Mouse (Mus musculus): ENCODE data around the gene Cpa1. TPM values are rescaled to one million over a fixed set of nuclear protein-coding genes. Genes with fewer than 3 reads are reported as not detected.
A peak's percentile ranks its signal among the peaks of the same experiment; 100 is the strongest.

The Cpa1 gene
- polyA plus RNA-seq, 1 experiment: not detected

DNA sequence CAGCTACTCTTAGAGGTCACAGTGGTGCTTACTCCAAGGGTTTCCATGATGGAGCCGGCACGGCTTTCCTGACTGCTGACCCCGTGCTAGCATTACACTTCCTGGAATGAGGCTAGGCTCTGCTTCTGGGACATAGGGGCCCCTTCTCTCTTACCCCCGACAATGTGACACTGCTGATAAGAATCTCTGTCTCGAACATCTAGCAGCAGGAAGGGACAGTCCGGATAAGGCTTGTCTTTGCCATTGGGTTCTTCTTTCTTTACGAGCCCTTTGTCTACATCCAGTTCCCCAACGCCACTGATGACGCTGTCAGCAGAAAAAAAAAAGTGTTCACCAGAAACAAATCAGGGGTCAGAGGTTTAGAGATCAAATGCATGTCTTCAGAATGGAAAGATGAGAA is 19.6 kb downstream of the Cpa1 start:
- TF ChIP-seq CTCF (IDR thresholded peaks at IDR 0.05; ENCODE audit: extremely low read depth, insufficient read depth, low read length) (no peak), POLR2A (IDR thresholded peaks at IDR 0.05; ENCODE audit: extremely low read depth, insufficient read depth, low read length) (no peak)
- Histone ChIP-seq H3K4me3 (ENCODE audit: insufficient read depth, low read length) (no peak overlapping the region), H3K4me1 (ENCODE audit: control insufficient read depth, insufficient read depth, low read length) (peaks cover 3% of the 10 kb centered on the region), H3K27ac (ENCODE audit: insufficient read depth, low read length) (no peak overlapping the region)

DNA sequence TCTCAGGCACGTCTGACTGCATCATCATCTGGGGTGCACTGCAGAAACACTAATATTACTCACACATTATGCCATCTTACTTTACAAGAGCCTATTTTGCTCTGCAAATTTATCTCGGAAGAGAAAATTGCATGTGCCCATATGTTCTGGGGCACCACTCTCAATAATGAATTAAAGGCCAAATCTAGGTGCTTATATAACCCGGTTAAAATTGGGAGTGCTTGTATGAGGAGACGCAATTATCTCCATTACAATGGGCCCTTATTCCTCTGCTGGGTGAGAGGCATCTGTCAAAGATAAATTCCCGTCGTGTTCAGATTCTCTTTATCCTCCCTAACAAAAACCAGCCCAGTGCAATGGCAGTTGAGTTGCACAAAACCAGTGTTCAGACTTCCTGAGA is 25.8 kb downstream of the Cpa1 start:
- Histone ChIP-seq H3K27ac (ENCODE audit: insufficient read depth, low read length) (no peak overlapping the region), H3K4me1 (ENCODE audit: control insufficient read depth, insufficient read depth, low read length) (no peaks in the 10 kb centered on the region), H3K4me3 (ENCODE audit: insufficient read depth, low read length) (no peak overlapping the region)
- no peak for TF ChIP-seq POLR2A (IDR thresholded peaks at IDR 0.05; ENCODE audit: extremely low read depth, insufficient read depth, low read length)
- no peak for TF ChIP-seq CTCF (IDR thresholded peaks at IDR 0.05; ENCODE audit: extremely low read depth, insufficient read depth, low read length)

DNA sequence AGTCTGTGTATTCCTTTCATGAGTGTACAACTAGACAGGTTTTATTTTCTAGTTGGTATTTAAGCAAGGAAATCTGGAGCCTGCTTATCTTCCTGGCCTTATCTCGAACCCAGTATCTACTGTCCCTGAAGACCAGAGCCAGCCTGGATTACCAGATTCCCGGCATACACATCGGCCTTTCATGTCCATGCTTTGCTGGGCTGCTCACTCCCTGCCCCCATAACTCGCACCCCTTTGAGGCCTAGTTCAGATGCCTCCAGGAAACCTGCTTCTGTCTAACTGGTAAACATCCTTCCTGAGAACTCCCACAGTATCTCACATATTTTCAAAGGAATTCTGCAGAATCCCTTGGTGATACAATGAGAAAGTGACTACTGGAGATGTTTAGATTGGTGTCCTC is 26.3 kb downstream of the Cpa1 start:
- TF ChIP-seq CTCF (IDR thresholded peaks at IDR 0.05; ENCODE audit: extremely low read depth, insufficient read depth, low read length) (no peak), POLR2A (IDR thresholded peaks at IDR 0.05; ENCODE audit: extremely low read depth, insufficient read depth, low read length) (no peak)
- no peaks in the 10 kb centered on the region for H3K4me1 ChIP-seq (ENCODE audit: control insufficient read depth, insufficient read depth, low read length)
- no peak overlapping the region for H3K27ac ChIP-seq (ENCODE audit: insufficient read depth, low read length)
- H3K4me3 ChIP-seq (ENCODE audit: insufficient read depth, low read length): no peak overlapping the region

DNA sequence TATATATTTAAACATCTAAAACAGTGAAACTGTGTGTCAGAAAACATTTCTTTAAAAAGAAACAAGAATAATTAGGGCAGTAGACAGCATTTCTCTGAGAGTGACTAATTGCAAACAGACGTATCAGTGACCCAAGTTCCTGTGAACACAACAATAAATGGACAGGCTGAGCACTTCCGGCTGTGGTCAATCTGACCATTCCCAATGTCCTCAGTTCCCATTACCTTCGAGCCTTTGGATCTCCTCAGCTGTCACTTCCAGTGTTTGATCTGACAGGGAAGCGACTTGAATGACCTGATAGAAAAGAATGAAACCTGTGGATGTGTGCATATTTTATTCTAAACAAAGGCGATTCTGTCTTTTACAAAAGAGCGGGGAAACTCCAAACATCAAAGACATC is 27.0 kb downstream of the Cpa1 start:
- no peak overlapping the region for H3K27ac ChIP-seq (ENCODE audit: insufficient read depth, low read length)
- H3K4me3 ChIP-seq (ENCODE audit: insufficient read depth, low read length): no peak overlapping the region
- TF ChIP-seq POLR2A (IDR thresholded peaks at IDR 0.05; ENCODE audit: extremely low read depth, insufficient read depth, low read length): no peak
- no peak for TF ChIP-seq CTCF (IDR thresholded peaks at IDR 0.05; ENCODE audit: extremely low read depth, insufficient read depth, low read length)
- no peaks in the 10 kb centered on the region for H3K4me1 ChIP-seq (ENCODE audit: control insufficient read depth, insufficient read depth, low read length)

DNA sequence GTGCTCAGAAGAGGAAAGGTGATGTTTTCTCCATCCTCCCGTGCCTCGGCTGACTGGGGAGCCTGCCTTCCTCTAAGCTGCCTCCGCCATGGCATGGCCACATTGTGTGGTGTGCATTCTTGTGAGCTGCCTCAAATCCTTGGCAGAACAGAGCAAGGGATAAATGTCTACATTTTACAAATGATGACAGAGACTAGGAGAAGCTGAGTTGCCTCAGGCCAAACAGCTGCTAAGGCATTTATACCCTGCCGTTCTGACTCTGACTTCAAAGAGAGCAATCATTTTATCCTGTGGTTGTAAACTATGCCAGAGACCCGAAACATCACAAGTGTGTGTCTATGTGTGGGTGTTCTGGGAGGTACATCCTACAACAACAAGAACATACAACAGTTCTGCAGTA is 28.6 kb downstream of the Cpa1 start:
- Histone ChIP-seq H3K27ac (ENCODE audit: insufficient read depth, low read length) (no peak overlapping the region), H3K4me1 (ENCODE audit: control insufficient read depth, insufficient read depth, low read length) (no peaks in the 10 kb centered on the region; the same call in 1 of the 2 replicates), H3K4me3 (ENCODE audit: insufficient read depth, low read length) (no peak overlapping the region)
- no peak for TF ChIP-seq POLR2A (IDR thresholded peaks at IDR 0.05; ENCODE audit: extremely low read depth, insufficient read depth, low read length)
- no peak for TF ChIP-seq CTCF (IDR thresholded peaks at IDR 0.05; ENCODE audit: extremely low read depth, insufficient read depth, low read length)

- Histone ChIP-seq H3K4me1 (ENCODE audit: control insufficient read depth, insufficient read depth, low read length) (peaks cover 7% of the 10 kb centered on the region), H3K4me3 (ENCODE audit: insufficient read depth, low read length) (no peak overlapping the region), H3K27ac (ENCODE audit: insufficient read depth, low read length) (no peak overlapping the region)
- TF ChIP-seq CTCF (IDR thresholded peaks at IDR 0.05; ENCODE audit: extremely low read depth, insufficient read depth, low read length) (no peak), POLR2A (IDR thresholded peaks at IDR 0.05; ENCODE audit: extremely low read depth, insufficient read depth, low read length) (no peak)
Measured at GRCm38 (mm10) chr6:30671696-30672095, 32.7 kb downstream of the Cpa1 start.

- H3K4me1 ChIP-seq (ENCODE audit: control insufficient read depth, insufficient read depth, low read length): peaks cover 7% of the 10 kb centered on the region
- no peak for TF ChIP-seq CTCF (IDR thresholded peaks at IDR 0.05; ENCODE audit: extremely low read depth, insufficient read depth, low read length)
- TF ChIP-seq POLR2A (IDR thresholded peaks at IDR 0.05; ENCODE audit: extremely low read depth, insufficient read depth, low read length): no peak
- H3K27ac ChIP-seq (ENCODE audit: insufficient read depth, low read length): no peak overlapping the region
- no peak overlapping the region for H3K4me3 ChIP-seq (ENCODE audit: insufficient read depth, low read length)
Measured at GRCm38 (mm10) chr6:30673764-30674561, 34.9 kb downstream of the Cpa1 start.

DNA sequence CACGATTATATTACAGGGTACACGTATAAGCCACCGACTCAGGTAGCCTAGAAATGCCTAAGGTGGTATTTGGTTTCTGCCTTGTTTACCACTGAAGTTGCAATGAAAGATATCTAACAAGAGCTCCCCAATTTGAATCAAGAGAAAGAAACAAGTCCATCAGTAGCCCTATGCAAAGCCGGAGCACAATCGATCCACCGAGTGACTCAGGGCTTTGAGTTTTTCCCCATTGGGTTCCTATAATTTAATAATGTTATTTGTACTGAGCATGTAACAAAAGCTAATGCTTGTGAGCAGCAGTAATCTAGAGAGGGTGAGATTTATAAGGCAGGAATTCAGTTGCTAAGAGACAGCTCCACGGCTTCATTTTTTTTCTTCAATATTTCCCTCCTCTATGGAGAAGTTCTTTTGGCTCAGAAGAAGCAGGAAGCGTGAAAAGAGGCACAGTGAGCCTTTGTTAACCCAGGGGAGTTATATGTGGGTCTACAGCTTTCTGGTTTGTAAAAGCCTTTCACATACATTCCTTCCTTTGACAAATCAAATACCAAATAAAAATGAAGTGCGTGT is 35.8 kb downstream of the Cpa1 start:
- H3K4me1 ChIP-seq (ENCODE audit: control insufficient read depth, insufficient read depth, low read length): peaks cover 7% of the 10 kb centered on the region
- H3K27ac ChIP-seq (ENCODE audit: insufficient read depth, low read length): no peak overlapping the region
- no peak for TF ChIP-seq CTCF (IDR thresholded peaks at IDR 0.05; ENCODE audit: extremely low read depth, insufficient read depth, low read length)
- 0 out of 2 replicates have a peak, but pooled peaks have one; percentile 13 for TF ChIP-seq POLR2A (IDR thresholded peaks at IDR 0.05; ENCODE audit: extremely low read depth, insufficient read depth, low read length)
- no peak overlapping the region for H3K4me3 ChIP-seq (ENCODE audit: insufficient read depth, low read length)

DNA sequence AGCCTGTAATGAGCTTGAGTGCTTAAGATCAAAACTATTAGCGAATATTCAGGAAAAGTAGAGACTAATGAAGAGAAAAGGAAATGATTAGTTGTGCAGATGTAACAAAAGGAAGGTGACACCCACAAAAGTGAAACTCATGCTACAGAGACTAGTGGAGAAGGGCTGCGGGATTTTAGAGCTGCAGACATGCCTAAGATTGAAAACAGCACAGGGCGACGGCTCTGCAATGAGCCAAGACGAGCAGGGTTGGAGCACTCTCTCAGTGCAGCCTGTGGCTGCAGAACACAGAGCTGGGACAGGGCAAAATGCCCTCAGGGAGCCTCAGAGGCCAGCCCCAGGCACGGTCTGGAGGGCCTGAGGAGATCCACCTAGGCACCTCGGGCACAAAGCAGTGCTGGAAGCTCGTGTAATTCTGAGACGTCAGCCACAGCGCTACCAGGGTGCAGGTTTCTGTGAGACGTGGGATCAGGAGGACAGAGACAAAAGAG is 36.3 kb downstream of the Cpa1 start:
- Histone ChIP-seq H3K27ac (ENCODE audit: insufficient read depth, low read length) (peak overlapping the region; percentile 10; the same call in 1 of the 2 replicates), H3K4me3 (ENCODE audit: insufficient read depth, low read length) (no peak overlapping the region), H3K4me1 (ENCODE audit: control insufficient read depth, insufficient read depth, low read length) (peaks cover 7% of the 10 kb centered on the region)
- TF ChIP-seq POLR2A (IDR thresholded peaks at IDR 0.05; ENCODE audit: extremely low read depth, insufficient read depth, low read length): 0 out of 2 replicates have a peak, but pooled peaks have one; percentile 13
- TF ChIP-seq CTCF (IDR thresholded peaks at IDR 0.05; ENCODE audit: extremely low read depth, insufficient read depth, low read length): no peak

GRCm38 (mm10) chr6:30676506-30676905 is 37.5 kb downstream of the Cpa1 start:
- H3K4me3 ChIP-seq (ENCODE audit: insufficient read depth, low read length): no peak overlapping the region
- H3K27ac ChIP-seq (ENCODE audit: insufficient read depth, low read length): no peak overlapping the region
- H3K4me1 ChIP-seq (ENCODE audit: control insufficient read depth, insufficient read depth, low read length): peaks cover 7% of the 10 kb centered on the region
- TF ChIP-seq CTCF (IDR thresholded peaks at IDR 0.05; ENCODE audit: extremely low read depth, insufficient read depth, low read length) (no peak), POLR2A (IDR thresholded peaks at IDR 0.05; ENCODE audit: extremely low read depth, insufficient read depth, low read length) (no peak)
